ENCODE assay signal across 11 mouse cellular contexts in genomic region chr1:153064784-153065390, GRCm38 (mm10).
DNase-seq lines count a peak whose midpoint lies in the region; TF ChIP-seq lines count a peak whose summit lies in the region.
"Had no signal": no experiment of that assay in that cellular context is flagged by ENCODE, and none has a peak within 500 bp of the region (broad histone marks: within the 10 kb centered on the region; RNA-seq: fewer than 3 reads in every experiment).

No protein-coding gene starts in this region.

- 21% methylated on average over 9 of the region's 9 CpGs for WGBS in cerebellum, adult 2 months
- 78% methylated on average over 9 of the region's 9 CpGs for WGBS in kidney, adult 2 months

- no peak for TF ChIP-seq POLR2A in cerebellum, adult 2 months (IDR thresholded peaks at IDR 0.05; ENCODE audit: borderline replicate concordance, insufficient read depth, low read length)
- no peak for TF ChIP-seq POLR2A in kidney, adult 2 months (IDR thresholded peaks at IDR 0.05; ENCODE audit: low read depth, low read length)

- peaks cover 33% of the 10 kb centered on the region for H3K4me1 ChIP-seq in cerebellum, adult 2 months (ENCODE audit: control insufficient read depth, insufficient read depth, low read length)
- no peaks in the 10 kb centered on the region for H3K4me1 ChIP-seq in kidney, adult 2 months (ENCODE audit: control insufficient read depth, insufficient read depth, low read length)
- H3K4me1 ChIP-seq: heart, embryonic 13.5 days had no signal

- peak; percentile 65 to 66 for DNase-seq in cerebellum, adult 2 months
- DNase-seq in cerebellum, adult 11 months: no peak
- DNase-seq in kidney, adult 2 months: no peak
- no peak for DNase-seq in kidney, postnatal 25 days
- DNase-seq in urinary bladder, postnatal 14 days (ENCODE audit: low spot score): peak; percentile 30
- no peak for DNase-seq in urinary bladder, postnatal 4 days (ENCODE audit: low spot score in 2 of 2)
- no peak for DNase-seq in frontal cortex, postnatal 36 days (ENCODE audit: low spot score in 2 of 2)
- no peak for DNase-seq in frontal cortex, adult 2 months (ENCODE audit: extremely low spot score in 1 of 2, low spot score in 1 of 2)
- DNase-seq: thymus, adult 2 months had no signal

- no peaks in the 10 kb centered on the region for H3K27me3 ChIP-seq in cerebellum, adult 2 months (ENCODE audit: control insufficient read depth, insufficient read depth, low read length)
- no peaks in the 10 kb centered on the region for H3K27me3 ChIP-seq in kidney, adult 2 months (replicated peaks; ENCODE audit: control insufficient read depth, insufficient read depth, low read length)
- H3K27me3 ChIP-seq: heart, embryonic 13.5 days had no signal

- no peak overlapping the region for H3K4me3 ChIP-seq in cerebellum, adult 2 months (replicated peaks; ENCODE audit: insufficient read depth, low read depth, low read length)
- H3K4me3 ChIP-seq in kidney, adult 2 months (ENCODE audit: insufficient read depth, low read depth, low read length): no peak overlapping the region
- H3K4me3 ChIP-seq: erythroblast, embryonic 14.5 days; heart, embryonic 13.5 days had no signal

- H3K36me3 ChIP-seq in kidney, adult 2 months (ENCODE audit: control insufficient read depth, insufficient read depth, low read length): no peaks in the 10 kb centered on the region
- H3K36me3 ChIP-seq: heart, embryonic 13.5 days had no signal

- H3K27ac ChIP-seq in cerebellum, adult 2 months (ENCODE audit: insufficient read depth, low read length): peak overlapping the region; percentile 95
- peak overlapping the region; percentile 61 for H3K27ac ChIP-seq in kidney, adult 2 months (ENCODE audit: insufficient read depth, low read depth, low read length)
- H3K27ac ChIP-seq: heart, embryonic 13.5 days had no signal

- TF ChIP-seq CTCF in cerebellum, adult 2 months (IDR thresholded peaks at IDR 0.05; ENCODE audit: borderline replicate concordance, insufficient read depth, low read depth, low read length): no peak
- no peak for TF ChIP-seq CTCF in kidney, adult 2 months (conservative IDR thresholded peaks at IDR 0.05; ENCODE audit: insufficient read depth, insufficient read length, low read depth, low read length)

Comparison
In these comparisons a context has a peak if more than half of its experiments do, and no peak if none do; other contexts are left out.
1. DNase-seq: peak in cerebellum, adult 2 months (2 of 2) and urinary bladder, postnatal 14 days (single experiment); none in cerebellum, adult 11 months (single experiment), kidney, adult 2 months (single experiment), kidney, postnatal 25 days (0 of 2), urinary bladder, postnatal 4 days (0 of 2), frontal cortex, postnatal 36 days (0 of 2) and frontal cortex, adult 2 months (0 of 2).